ENCODE assay signal across 7 mouse cellular contexts in genomic region chr17:6398816-6399215, GRCm38 (mm10). TPM values are rescaled to one million over a fixed set of nuclear protein-coding genes. Genes with fewer than 3 reads are reported as not detected.
DNase-seq lines count a peak whose midpoint lies in the region; ATAC-seq lines count a peak whose summit lies in the region.
"Not testable (repeated sequence)": the region's sequence is repeated elsewhere in the genome, so short reads cannot be mapped to it uniquely, and the experiment has no call there.

No protein-coding gene starts in this region.

- H3K4me3 ChIP-seq in forebrain, embryonic 14.5 days (ENCODE audit: low read depth, low read length); hindbrain, embryonic 16.5 days (ENCODE audit: low read length); lung, embryonic 16.5 days (ENCODE audit: low read length); midbrain, embryonic 12.5 days; neural tube, embryonic 11.5 days (ENCODE audit: low read depth, low read length): not testable (repeated sequence)

- peak; percentile 0 for DNase-seq in embryo, embryonic 11 days
- DNase-seq in forebrain, embryonic 14.5 days (ENCODE audit: low spot score) = peak; percentile 7
- peak; percentile 12 for DNase-seq in neural tube, embryonic 11.5 days (ENCODE audit: low spot score)
- DNase-seq in retina, postnatal 1 day = peak; percentile 30

- not testable (repeated sequence) for H3K27me3 ChIP-seq in forebrain, embryonic 14.5 days (replicated peaks; ENCODE audit: control insufficient read depth, insufficient read depth, low read length); hindbrain, embryonic 16.5 days (replicated peaks; ENCODE audit: control insufficient read depth, insufficient read depth, low read length); lung, embryonic 16.5 days (ENCODE audit: control insufficient read depth, insufficient read depth, low read depth, low read length); midbrain, embryonic 12.5 days; neural tube, embryonic 11.5 days (ENCODE audit: control insufficient read depth, insufficient read depth, low read length)

- ATAC-seq in forebrain, embryonic 14.5 days; midbrain, embryonic 12.5 days (ENCODE audit: low FRiP score, low read depth); neural tube, embryonic 11.5 days (ENCODE audit: insufficient read depth, low FRiP score, low TSS enrichment): not testable (repeated sequence)
- ATAC-seq in hindbrain, embryonic 16.5 days = peak; percentile 15; the same call in 1 of the 2 replicates
- ATAC-seq in lung, embryonic 16.5 days (ENCODE audit: low read depth) = peak; percentile 4; the same call in 1 of the 2 replicates

- H3K9me3 ChIP-seq in forebrain, embryonic 14.5 days (replicated peaks; ENCODE audit: control insufficient read depth, low read length); hindbrain, embryonic 16.5 days (ENCODE audit: control insufficient read depth, low read length); lung, embryonic 16.5 days (ENCODE audit: control insufficient read depth, low read length); midbrain, embryonic 12.5 days; neural tube, embryonic 11.5 days (ENCODE audit: control insufficient read depth, low read length): not testable (repeated sequence)

- not testable (repeated sequence) for H3K9ac ChIP-seq in forebrain, embryonic 14.5 days (ENCODE audit: low read length); hindbrain, embryonic 16.5 days (ENCODE audit: low read depth, low read length); lung, embryonic 16.5 days (ENCODE audit: low read length); midbrain, embryonic 12.5 days (replicated peaks); neural tube, embryonic 11.5 days (ENCODE audit: low read length)

- H3K36me3 ChIP-seq in forebrain, embryonic 14.5 days (ENCODE audit: control insufficient read depth, insufficient read depth, low read length); hindbrain, embryonic 16.5 days (ENCODE audit: control insufficient read depth, insufficient read depth, low read length); lung, embryonic 16.5 days (ENCODE audit: control insufficient read depth, insufficient read depth, low read length); midbrain, embryonic 12.5 days; neural tube, embryonic 11.5 days (ENCODE audit: control insufficient read depth, insufficient read depth, low read length): not testable (repeated sequence)

- 33% methylated on average over 7 of the region's 7 CpGs for WGBS in forebrain, embryonic 14.5 days
- WGBS in hindbrain, embryonic 16.5 days = 32% methylated on average over 7 of the region's 7 CpGs
- 23% methylated on average over 7 of the region's 7 CpGs for WGBS in lung, embryonic 16.5 days
- 28% methylated on average over 7 of the region's 7 CpGs for WGBS in midbrain, embryonic 12.5 days
- 49% methylated on average over 7 of the region's 7 CpGs for WGBS in neural tube, embryonic 11.5 days

- not testable (repeated sequence) for H3K4me1 ChIP-seq in forebrain, embryonic 14.5 days (ENCODE audit: control insufficient read depth, insufficient read depth, low read length); hindbrain, embryonic 16.5 days (ENCODE audit: control insufficient read depth, insufficient read depth, low read depth, low read length); lung, embryonic 16.5 days (replicated peaks; ENCODE audit: control insufficient read depth, insufficient read depth, low read length); midbrain, embryonic 12.5 days; neural tube, embryonic 11.5 days (ENCODE audit: control insufficient read depth, insufficient read depth, low read length)

- H3K4me2 ChIP-seq in forebrain, embryonic 14.5 days (ENCODE audit: low read length); hindbrain, embryonic 16.5 days (ENCODE audit: low read length); lung, embryonic 16.5 days (ENCODE audit: low read depth, low read length); midbrain, embryonic 12.5 days (replicated peaks); neural tube, embryonic 11.5 days (ENCODE audit: low read depth): not testable (repeated sequence)

- H3K27ac ChIP-seq in forebrain, embryonic 14.5 days (ENCODE audit: low read depth, low read length) = peak overlapping the region; percentile 21; the same call in 1 of the 2 replicates
- not testable (repeated sequence) for H3K27ac ChIP-seq in hindbrain, embryonic 16.5 days (ENCODE audit: low read depth, low read length); lung, embryonic 16.5 days (ENCODE audit: low read length); neural tube, embryonic 11.5 days (ENCODE audit: low read depth, low read length)
- H3K27ac ChIP-seq in midbrain, embryonic 12.5 days (replicated peaks) = peak overlapping the region; percentile 64; the same call in 1 of the 2 replicates

RNA-seq across cellular contexts. Expression of gene Dynlt1b, which starts 31.1 kb away (rescaled TPM):
- polyA plus RNA-seq in forebrain, embryonic 14.5 days (2014; fragmentation: Nextera tagmentation; extraction: Ambion mirVana) = 1,124 and 1,383 TPM in 2 replicates
- 1,010 and 1,046 TPM in 2 replicates for polyA plus RNA-seq in hindbrain, embryonic 16.5 days (2015; fragmentation: Nextera tagmentation; extraction: Ambion mirVana)
- 525 and 538 TPM in 2 replicates for polyA plus RNA-seq in lung, embryonic 16.5 days (2015; fragmentation: Nextera tagmentation; extraction: Ambion mirVana)
- polyA plus RNA-seq in midbrain, embryonic 12.5 days (2016; fragmentation: Nextera tagmentation; extraction: Ambion mirVana) = 776 and 817 TPM in 2 replicates
- 845 and 923 TPM in 2 replicates for polyA plus RNA-seq in neural tube, embryonic 11.5 days (2014; fragmentation: Nextera tagmentation; extraction: Ambion mirVana)
